Mouse (Mus musculus): ENCODE measurements at regions not wholly inside any gene's neighbourhood (a gene's known extent, or its start where the extent isn't known, plus 50 kb on each side); places are given as distances from the start of the nearest gene placed in this dataset.

- Histone ChIP-seq H3K9me3 (no peaks in the 10 kb centered on the region), H3K4me2 (replicated peaks) (no peak overlapping the region), H3K4me3 (no peak overlapping the region), H3K36me3 (no peaks in the 10 kb centered on the region), H3K27ac (no peak overlapping the region), H3K27me3 (replicated peaks) (no peaks in the 10 kb centered on the region), H3K4me1 (no peaks in the 10 kb centered on the region), H3K9ac (no peak overlapping the region)
- WGBS: 70% methylated on average over 17 of the region's 17 CpGs
- no peak for ATAC-seq (ENCODE audit: low FRiP score, low read depth)
Observed at GRCm38 (mm10) chr1:76896152-76896864, 618.6 kb downstream of the Epha4 start.

DNA sequence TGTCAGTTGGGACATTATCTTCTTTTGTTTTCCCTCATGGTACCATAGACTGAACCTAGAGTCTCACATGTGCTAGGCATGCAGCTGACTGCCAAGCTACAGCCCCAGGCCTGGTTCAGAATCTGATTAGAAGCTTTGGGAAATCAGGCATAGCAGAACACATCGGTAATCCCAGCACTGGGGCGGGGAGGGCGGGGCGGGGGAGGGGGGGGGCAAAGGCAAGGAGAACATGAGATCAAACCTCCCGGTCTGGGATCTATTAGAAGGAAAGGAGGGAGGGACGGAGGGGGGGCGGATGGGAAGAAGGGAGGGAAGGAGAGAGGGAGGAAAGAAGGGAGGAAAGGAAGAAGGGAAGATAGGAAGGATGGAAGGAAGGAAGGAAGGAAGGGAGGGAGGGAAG is 617.5 kb downstream of the Epha4 start:
- H3K27ac ChIP-seq: no peak overlapping the region
- WGBS: 83% methylated on average over 5 of the region's 7 CpGs
- no peaks in the 10 kb centered on the region for H3K4me1 ChIP-seq
- no peak overlapping the region for H3K4me2 ChIP-seq (replicated peaks)
- no peak overlapping the region for H3K9ac ChIP-seq
- no peaks in the 10 kb centered on the region for H3K9me3 ChIP-seq
- no peaks in the 10 kb centered on the region for H3K36me3 ChIP-seq
- no peaks in the 10 kb centered on the region for H3K27me3 ChIP-seq (replicated peaks)
- no peak for ATAC-seq (ENCODE audit: low FRiP score, low read depth)
- H3K4me3 ChIP-seq: no peak overlapping the region

- H3K27ac ChIP-seq: no peak overlapping the region
- 81% methylated on average over 3 of the region's 3 CpGs for WGBS
- no peak overlapping the region for H3K4me2 ChIP-seq (replicated peaks)
Observed at GRCm38 (mm10) chr1:76911472-76911871, 603.4 kb downstream of the Epha4 start.

GRCm38 (mm10) chr1:76919541-76919940 is 595.3 kb downstream of the Epha4 start:
- Histone ChIP-seq H3K4me3 (no peak overlapping the region), H3K27me3 (replicated peaks) (no peaks in the 10 kb centered on the region), H3K9ac (no peak overlapping the region), H3K9me3 (no peaks in the 10 kb centered on the region), H3K36me3 (no peaks in the 10 kb centered on the region), H3K4me1 (no peaks in the 10 kb centered on the region), H3K27ac (no peak overlapping the region), H3K4me2 (replicated peaks) (no peak overlapping the region)
- no peak for ATAC-seq (ENCODE audit: low FRiP score, low read depth)
- WGBS: 65% methylated on average over 2 of the region's 2 CpGs

More at GRCm38 (mm10) chr1:76911472-76911871, 603.4 kb downstream of the Epha4 start:
- Histone ChIP-seq H3K9me3 (no peaks in the 10 kb centered on the region), H3K4me1 (no peaks in the 10 kb centered on the region), H3K27me3 (replicated peaks) (no peaks in the 10 kb centered on the region), H3K36me3 (no peaks in the 10 kb centered on the region), H3K4me3 (no peak overlapping the region), H3K9ac (no peak overlapping the region)
- no peak for ATAC-seq (ENCODE audit: low FRiP score, low read depth)

DNA sequence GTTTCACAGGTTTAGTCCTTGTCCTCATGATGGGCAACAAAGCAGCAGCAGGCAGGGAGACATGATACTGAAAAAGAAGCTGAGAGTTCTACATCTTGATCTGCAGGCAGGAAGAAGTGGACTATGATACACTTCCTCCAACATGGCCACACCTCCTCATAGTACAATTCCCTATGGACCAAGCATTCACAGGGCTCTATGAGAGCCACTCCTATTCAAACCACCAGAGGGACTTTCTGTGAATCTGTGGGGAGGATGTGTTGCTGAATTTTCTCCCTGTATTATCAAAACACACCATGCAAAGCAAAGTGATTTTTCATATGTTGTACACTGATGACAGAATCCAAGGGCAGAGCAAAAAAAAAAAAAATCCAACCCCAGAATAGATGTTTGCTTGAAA is 594.3 kb downstream of the Epha4 start:
- H3K4me3 ChIP-seq: no peak overlapping the region
- no peak for ATAC-seq (ENCODE audit: low FRiP score, low read depth)
- no peak overlapping the region for H3K27ac ChIP-seq
- H3K4me2 ChIP-seq (replicated peaks): no peak overlapping the region
- H3K36me3 ChIP-seq: no peaks in the 10 kb centered on the region
- no peaks in the 10 kb centered on the region for H3K4me1 ChIP-seq
- H3K9ac ChIP-seq: no peak overlapping the region
- no peaks in the 10 kb centered on the region for H3K9me3 ChIP-seq
- H3K27me3 ChIP-seq (replicated peaks): no peaks in the 10 kb centered on the region

- no peak for ATAC-seq (ENCODE audit: low FRiP score, low read depth)
- no peak overlapping the region for H3K27ac ChIP-seq
- 90% methylated on average over 5 of the region's 5 CpGs for WGBS
Observed at GRCm38 (mm10) chr1:76927041-76927440, 587.8 kb downstream of the Epha4 start.

DNA sequence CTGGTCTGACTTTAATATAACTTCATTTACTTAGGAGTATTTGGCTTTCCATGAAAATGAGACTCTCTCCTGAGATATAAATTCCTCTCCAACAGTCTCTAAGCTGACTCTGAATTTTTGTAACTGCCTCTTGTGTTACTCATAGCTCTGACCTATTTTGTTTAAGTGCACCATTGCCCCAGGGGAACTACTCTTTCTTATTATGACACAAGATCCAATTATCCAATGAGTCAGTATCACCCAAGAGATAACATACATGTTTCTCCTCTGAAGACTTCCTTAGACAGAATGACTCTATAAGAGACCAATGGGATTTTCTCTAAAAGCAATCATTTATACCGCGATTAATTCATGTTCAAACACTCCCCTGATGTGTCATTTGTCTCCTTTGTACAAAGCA is 586.9 kb downstream of the Epha4 start:
- no peak for ATAC-seq (ENCODE audit: low FRiP score, low read depth)
- H3K27me3 ChIP-seq (replicated peaks): no peaks in the 10 kb centered on the region
- H3K36me3 ChIP-seq: no peaks in the 10 kb centered on the region
- WGBS: 90% methylated on average over 2 of the region's 2 CpGs
- H3K4me1 ChIP-seq: no peaks in the 10 kb centered on the region
- no peaks in the 10 kb centered on the region for H3K9me3 ChIP-seq
- H3K9ac ChIP-seq: no peak overlapping the region
- H3K27ac ChIP-seq: no peak overlapping the region
- H3K4me2 ChIP-seq (replicated peaks): no peak overlapping the region
- H3K4me3 ChIP-seq: no peak overlapping the region

More at GRCm38 (mm10) chr1:76927041-76927440, 587.8 kb downstream of the Epha4 start:
- Histone ChIP-seq H3K36me3 (no peaks in the 10 kb centered on the region), H3K27me3 (replicated peaks) (no peaks in the 10 kb centered on the region), H3K4me1 (no peaks in the 10 kb centered on the region), H3K9me3 (no peaks in the 10 kb centered on the region), H3K9ac (no peak overlapping the region), H3K4me3 (no peak overlapping the region), H3K4me2 (replicated peaks) (no peak overlapping the region)

GRCm38 (mm10) chr1:76933460-76933859 is 581.4 kb downstream of the Epha4 start:
- Histone ChIP-seq H3K4me2 (replicated peaks) (no peak overlapping the region), H3K36me3 (no peaks in the 10 kb centered on the region), H3K27me3 (replicated peaks) (no peaks in the 10 kb centered on the region), H3K4me3 (no peak overlapping the region), H3K27ac (no peak overlapping the region), H3K4me1 (no peaks in the 10 kb centered on the region), H3K9me3 (no peaks in the 10 kb centered on the region), H3K9ac (no peak overlapping the region)
- 87% methylated on average over 4 of the region's 4 CpGs for WGBS
- no peak for ATAC-seq (ENCODE audit: low FRiP score, low read depth)

DNA sequence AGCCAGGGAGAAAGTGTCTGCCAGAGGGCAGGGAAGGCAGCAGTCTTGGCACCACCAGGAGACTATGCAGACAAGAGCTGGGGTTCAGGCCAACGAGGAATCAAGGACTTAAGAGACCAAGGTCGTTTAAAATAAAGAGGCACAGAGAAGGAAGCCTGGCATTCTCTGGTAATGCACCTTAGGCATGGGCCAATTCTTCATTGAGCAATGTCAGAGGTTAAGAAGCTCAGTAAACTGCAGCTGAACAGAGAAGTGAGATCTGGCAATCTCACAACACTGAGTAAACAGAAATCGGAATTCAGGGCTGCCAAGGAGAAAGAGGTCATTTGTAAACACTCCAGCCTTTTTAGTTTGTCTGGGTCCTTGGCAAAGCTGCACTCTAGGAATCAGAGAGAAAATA is 572.2 kb downstream of the Epha4 start:
- no peaks in the 10 kb centered on the region for H3K36me3 ChIP-seq
- no peaks in the 10 kb centered on the region for H3K4me1 ChIP-seq
- H3K4me3 ChIP-seq: no peak overlapping the region
- ATAC-seq (ENCODE audit: low FRiP score, low read depth): no peak
- WGBS: 67% methylated on average over 3 of the region's 3 CpGs
- H3K4me2 ChIP-seq (replicated peaks): no peak overlapping the region
- no peak overlapping the region for H3K27ac ChIP-seq
- no peak overlapping the region for H3K9ac ChIP-seq
- no peaks in the 10 kb centered on the region for H3K9me3 ChIP-seq
- no peaks in the 10 kb centered on the region for H3K27me3 ChIP-seq (replicated peaks)

DNA sequence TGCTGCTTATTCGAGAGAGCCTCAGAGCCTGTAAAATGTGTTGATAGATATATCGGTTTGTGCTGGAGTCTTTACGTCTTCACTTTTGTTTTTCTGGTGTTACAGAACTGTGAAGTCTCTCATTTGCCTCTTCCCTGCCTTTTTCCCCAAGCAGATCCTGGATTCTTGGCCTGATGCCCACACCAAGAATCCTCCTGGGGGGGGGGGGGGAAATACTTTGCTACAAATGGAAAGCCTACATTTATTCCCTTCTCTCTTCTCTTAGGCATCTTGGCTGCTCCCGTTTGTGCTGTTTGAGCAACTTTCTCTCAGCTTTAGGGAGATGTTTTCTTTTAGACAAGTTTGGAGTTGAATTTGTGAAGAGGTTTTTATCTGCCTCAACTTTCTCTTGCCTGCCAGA is 570.8 kb downstream of the Epha4 start:
- WGBS: 88% methylated on average over 4 of the region's 4 CpGs
- Histone ChIP-seq H3K4me3 (no peak overlapping the region), H3K9ac (no peak overlapping the region), H3K27ac (no peak overlapping the region), H3K4me1 (no peaks in the 10 kb centered on the region), H3K4me2 (replicated peaks) (no peak overlapping the region), H3K27me3 (replicated peaks) (no peaks in the 10 kb centered on the region), H3K9me3 (no peaks in the 10 kb centered on the region), H3K36me3 (no peaks in the 10 kb centered on the region)
- ATAC-seq (ENCODE audit: low FRiP score, low read depth): no peak

DNA sequence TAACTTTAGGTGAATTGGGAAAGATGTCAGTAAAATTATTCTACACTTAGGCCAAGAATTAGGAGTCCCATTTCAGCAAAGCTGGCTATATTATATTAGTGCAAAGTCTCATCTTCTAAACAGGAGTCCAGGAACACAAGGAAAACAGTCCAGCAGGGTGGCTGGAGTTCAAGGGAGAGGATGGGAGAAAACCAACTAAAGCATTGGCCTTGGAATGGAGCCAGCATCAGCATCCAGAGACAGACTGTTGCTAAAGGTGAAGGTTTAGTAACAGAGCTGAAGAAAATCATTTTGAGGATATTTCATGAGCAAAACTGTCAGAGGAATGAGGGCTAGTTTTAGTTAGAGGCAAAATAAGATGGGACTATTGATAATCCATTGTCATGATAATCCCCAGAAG is 559.9 kb downstream of the Epha4 start:
- Histone ChIP-seq H3K9me3 (no peaks in the 10 kb centered on the region), H3K4me3 (no peak overlapping the region), H3K27ac (no peak overlapping the region), H3K4me2 (replicated peaks) (no peak overlapping the region), H3K9ac (no peak overlapping the region), H3K4me1 (no peaks in the 10 kb centered on the region), H3K36me3 (no peaks in the 10 kb centered on the region), H3K27me3 (replicated peaks) (no peaks in the 10 kb centered on the region)
- no peak for ATAC-seq (ENCODE audit: low FRiP score, low read depth)

GRCm38 (mm10) chr1:76957411-76957810 is 557.5 kb downstream of the Epha4 start:
- H3K36me3 ChIP-seq: no peaks in the 10 kb centered on the region
- no peak overlapping the region for H3K4me3 ChIP-seq
- WGBS: 79% methylated on average over 5 of the region's 5 CpGs
- H3K4me2 ChIP-seq (replicated peaks): no peak overlapping the region
- no peak overlapping the region for H3K27ac ChIP-seq
- no peaks in the 10 kb centered on the region for H3K9me3 ChIP-seq
- no peaks in the 10 kb centered on the region for H3K4me1 ChIP-seq
- no peaks in the 10 kb centered on the region for H3K27me3 ChIP-seq (replicated peaks)
- no peak for ATAC-seq (ENCODE audit: low FRiP score, low read depth)
- H3K9ac ChIP-seq: no peak overlapping the region

- WGBS: 82% methylated on average over 4 of the region's 4 CpGs
- Histone ChIP-seq H3K4me3 (no peak overlapping the region), H3K9ac (no peak overlapping the region), H3K9me3 (no peaks in the 10 kb centered on the region), H3K4me1 (no peaks in the 10 kb centered on the region), H3K27ac (no peak overlapping the region), H3K4me2 (replicated peaks) (no peak overlapping the region), H3K36me3 (no peaks in the 10 kb centered on the region), H3K27me3 (replicated peaks) (no peaks in the 10 kb centered on the region)
- no peak for ATAC-seq (ENCODE audit: low FRiP score, low read depth)
Observed at GRCm38 (mm10) chr1:76958706-76959105, 556.2 kb downstream of the Epha4 start.

Data from neural tube, embryonic 12.5 days (tissue).